Mouse (Mus musculus) frontal cortex, postnatal 25 days (tissue): ENCODE measurements around the gene Nmt2.

Experiments used
- DNase-seq, 2 experiments: peaks; one replicate each; pipeline ENCODE4 v3.0.0; 2022; ENCODE audit warnings: low spot score in 2 of 2

The Nmt2 gene

DNA sequence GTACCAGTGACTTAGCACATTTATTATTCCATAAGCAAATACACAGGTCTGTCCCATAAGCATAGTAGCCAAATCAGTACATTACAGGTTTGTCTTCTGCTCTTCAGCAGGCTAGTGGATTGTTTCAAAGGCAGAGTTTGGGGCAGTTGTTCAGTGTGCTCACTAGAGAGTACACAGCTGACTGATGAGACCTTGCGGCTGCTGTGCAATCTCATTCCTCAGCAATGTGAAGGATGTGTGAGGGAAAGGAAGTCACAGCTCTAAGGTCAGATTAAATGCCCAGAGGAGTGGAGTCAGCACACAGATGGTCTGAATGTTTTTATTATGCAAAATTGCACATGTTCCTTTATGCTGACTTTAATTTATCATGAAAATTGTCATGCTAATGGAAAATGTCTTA is 42.5 kb downstream of the Nmt2 start:
- DNase-seq: no peak

DNA sequence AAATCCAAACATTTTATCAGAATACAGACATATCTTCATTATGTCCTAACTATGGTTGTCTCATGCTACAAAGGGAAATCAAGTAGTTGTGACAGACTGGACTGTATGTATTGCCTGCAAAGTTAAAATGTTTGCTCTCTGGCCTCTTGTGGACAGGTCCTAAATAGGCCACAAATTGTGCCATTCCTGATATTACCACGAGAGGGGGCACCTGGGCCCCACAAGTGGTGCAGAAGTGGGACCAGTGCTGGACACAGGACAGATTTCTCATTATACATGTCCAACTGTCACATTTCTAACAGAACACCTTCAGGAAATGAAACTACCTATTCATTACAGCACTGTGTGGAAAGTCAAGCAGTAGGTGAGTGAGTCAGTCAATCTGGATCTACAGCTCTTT is 43.3 kb downstream of the Nmt2 start:
- no peak for DNase-seq

DNA sequence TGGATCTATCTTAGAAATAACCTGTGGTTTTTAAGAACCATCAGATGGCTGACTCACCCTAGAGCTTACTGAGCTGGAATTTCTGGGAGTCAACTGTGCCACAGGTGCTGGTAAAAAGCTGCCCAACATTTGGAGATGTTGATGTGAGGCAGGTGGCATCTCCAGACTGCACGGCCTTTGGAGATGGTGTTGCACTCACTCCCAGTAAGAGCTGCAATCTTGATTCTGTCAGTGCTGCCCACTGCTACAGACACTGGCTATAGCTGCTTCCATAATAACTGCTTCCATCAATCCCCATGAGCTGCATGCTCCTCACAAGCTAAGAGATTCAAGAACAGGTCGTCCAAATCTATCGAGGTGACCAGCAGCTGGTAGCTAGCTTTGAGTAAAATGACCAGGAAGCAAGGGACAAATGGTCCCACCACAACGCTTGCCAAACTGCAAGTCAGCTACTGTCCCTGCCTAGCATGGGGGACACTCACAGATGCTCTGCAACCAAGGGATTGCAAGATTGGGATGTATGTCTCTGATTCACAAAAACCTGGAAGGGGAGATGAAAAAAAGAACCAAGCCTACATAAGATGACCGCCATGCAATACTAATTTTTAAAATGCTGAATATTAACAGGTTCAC is 47.2 kb downstream of the Nmt2 start:
- no peak for DNase-seq

DNA sequence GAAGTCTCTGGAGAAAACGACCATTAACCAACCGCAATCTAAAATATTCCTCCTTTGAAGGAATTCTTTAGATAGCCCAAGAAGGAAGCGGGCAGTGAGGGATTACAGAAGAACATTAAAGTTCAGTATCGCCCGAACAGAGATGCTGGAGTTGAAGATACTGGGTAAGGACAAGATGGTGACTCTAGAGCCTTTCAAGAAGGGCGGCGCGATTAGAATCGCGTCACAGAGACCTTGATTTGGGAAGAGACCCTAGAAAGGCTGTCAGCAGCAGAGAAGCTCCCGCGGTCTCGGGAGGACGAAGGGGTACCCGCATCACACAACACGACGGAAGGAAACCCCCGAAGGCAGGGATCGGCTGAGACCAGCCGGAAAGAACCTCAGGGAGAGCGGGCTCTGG is 48.0 kb downstream of the Nmt2 start:
- no peak for DNase-seq

DNA sequence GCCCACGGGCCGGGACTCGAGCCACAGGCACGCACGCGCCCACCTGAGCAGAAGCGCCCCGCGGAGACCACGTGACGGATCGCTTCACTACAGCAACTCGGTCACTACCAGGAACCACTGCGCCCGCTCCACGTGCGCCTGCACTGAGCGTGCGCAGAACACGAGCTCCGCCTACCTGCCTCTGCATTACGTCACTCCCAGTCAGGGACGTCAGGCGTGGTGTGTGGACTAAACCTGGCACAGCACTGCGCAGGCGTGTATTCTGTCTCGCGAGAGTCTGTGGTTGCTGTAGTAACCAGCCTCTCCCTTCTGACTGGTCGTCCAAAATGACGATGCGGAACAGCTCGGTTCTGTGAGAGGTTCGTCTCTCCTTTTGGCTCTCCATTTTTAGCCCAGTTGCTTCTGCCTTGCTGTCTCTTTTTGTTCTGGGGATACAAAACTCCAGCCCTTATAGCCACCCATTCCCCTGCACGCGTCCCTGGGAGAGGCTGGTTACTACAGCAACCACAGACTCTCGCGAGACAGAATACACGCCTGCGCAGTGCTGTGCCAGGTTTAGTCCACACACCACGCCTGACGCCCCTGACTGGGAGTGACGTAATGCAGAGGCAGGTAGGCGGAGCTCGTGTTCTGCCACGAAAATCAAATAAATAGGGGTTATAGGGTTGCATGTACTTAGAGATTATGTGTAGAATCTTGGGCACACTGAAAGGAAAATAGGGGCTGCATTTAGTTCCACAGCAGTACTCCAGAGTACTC is 48.7 kb downstream of the Nmt2 start, which contains the start of gene Rpp38:
Gene Rpp38 (minus strand): TSS at position 160 of the 759 bp plus-strand sequence.
- DNase-seq: peak; percentile 95 to 98

DNA sequence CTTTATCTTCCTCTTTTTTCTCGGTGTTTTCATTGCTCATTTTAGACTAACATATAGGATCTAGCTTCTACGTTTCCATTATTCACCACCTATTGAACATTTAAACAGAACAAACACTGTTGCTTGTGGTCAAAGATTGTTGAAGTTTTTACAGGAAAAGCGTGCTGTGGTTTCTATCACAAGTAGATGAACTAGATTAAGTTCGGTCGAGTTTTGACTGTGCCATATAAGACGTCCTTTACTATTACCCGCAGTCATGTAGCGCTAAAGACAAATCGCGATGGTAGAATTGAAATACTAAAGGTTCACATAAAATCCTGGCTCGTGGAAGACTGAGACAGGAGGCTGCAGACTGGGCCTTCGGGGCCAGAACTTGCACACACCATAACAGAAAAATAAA is 49.7 kb downstream of the Nmt2 start:
- no peak for DNase-seq

DNA sequence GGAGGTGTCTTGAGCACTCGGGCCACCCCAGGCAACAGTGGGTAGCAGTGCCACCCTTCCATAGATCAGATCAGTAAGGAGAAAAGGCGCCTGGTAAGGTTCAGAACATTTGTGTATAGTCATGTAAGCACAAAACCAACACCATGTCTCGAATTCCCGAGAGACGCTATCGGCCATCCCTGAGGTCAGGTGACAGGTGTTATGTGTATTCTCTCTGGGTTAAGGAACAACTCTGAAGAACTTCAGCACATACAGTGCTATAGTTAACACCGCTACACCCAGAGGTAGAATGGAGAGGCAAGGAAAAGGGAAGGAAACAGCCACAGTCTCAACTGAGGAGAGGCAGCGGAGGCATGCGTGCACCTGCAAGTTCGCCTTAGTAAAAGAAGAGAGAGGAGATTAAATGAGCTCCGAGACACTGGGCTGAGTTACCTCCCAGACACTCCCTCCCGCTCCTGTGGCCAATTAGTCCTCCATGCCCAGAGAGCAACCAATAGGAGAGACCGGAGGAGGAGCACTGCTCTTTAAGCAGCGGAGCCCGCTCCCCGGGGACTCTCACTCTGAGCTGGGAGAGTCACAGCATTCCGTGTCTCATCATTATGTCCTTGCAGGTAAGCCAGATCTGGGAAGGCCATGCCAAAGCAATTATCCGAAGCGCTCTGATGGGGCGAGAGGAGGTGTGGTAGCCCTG is 51.7 kb downstream of the Nmt2 start, which contains the start of gene Acbd7:
Gene Acbd7 (plus strand): TSS at position 558 of the 691 bp plus-strand sequence.
- DNase-seq: peak; percentile 35 to 47

DNA sequence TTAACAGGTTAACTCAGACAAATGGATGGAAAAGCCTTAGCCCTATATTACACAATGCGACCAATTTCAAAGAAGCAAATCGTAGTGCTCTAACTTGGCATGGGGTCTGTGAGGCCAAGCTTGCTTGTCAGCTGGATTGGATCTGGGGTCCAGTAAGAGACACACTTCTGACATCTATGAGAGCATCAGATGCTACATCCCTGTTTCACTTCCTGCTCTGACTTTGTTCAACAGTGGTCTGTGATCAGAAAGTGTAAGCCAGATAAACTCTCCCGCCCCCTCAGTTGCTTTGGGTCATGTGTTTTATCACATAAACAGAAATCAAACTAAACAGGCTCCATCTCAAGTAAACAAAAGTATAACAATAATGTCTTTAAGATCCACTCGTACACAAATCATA is 64.4 kb downstream of the Nmt2 start:
- DNase-seq: no peak

DNA sequence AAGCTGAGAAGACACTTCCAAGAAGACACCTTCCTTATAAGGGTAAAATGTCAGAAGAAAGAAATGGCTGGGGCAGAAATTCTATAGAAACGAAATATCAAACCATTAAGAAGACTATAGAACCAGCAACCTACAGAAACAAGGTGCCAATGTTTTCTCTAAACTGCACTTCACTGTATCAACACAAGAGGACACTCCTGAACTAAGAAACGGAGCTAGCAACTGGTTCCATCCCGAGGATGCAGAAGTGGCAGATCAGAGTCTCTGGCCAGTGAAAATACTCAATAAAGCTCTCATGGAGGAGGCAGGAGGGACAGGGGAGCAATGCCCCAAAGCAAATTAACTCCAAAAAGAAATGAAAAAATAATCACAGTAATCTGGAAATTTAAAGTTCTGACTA is 64.9 kb downstream of the Nmt2 start:
- no peak for DNase-seq

DNA sequence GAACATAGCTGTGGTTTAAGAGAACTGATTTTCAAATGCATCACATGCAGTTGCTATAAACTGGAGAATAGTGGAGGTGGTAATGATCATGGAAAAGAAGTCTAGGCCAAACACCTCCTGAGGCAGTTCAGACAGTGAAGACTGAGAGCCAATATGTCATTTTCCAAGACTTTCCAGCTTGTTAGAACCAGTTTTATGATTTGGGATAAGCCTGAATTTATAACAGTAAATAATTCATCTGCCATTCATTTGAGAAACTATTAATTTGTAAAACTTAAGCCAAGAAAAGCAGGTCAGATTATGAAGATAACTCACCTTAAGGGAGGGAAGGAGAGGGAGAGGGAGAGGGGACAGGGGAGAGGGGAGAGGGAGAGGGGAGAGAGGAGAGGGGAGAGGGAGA is 69.1 kb downstream of the Nmt2 start:
- no peak for DNase-seq

DNA sequence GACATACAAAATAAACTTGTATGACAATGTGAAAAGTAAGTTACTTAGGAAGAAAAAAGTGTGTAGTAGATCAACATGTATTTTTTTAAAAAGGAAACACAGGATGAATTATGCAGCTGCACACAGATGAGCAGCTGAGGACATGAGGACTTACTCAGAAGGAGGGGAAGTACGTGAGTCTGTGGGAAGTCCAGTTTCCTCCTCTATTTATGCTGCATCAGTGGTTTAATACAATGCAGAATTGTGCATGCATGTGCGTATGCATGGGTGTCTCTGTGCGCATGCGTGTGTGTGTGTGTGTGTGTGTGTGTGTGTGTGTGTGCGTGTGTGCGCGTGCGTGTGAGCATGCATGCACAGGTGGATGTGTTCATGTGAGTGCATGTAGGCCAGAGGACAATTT is 71.8 kb downstream of the Nmt2 start:
- DNase-seq: no peak

DNA sequence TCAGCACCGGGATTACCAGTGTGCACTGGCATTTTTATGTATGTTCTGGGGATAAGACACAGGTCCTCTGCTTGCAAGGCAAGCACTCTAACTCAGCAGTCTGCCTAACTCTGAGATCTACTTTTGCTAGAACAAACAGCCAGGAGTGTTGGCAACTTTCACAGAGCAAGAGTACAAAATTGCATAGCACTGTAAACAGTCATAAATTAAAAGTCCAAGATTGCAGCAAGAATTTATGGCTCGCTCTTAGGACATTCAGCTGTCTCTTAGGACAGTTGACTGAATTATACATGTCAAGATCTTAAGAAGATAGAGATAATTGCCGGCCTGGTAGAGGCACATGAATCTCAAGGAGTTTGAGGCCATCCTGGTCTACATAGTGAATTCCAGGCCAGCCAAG is 72.3 kb downstream of the Nmt2 start:
- no peak for DNase-seq

DNA sequence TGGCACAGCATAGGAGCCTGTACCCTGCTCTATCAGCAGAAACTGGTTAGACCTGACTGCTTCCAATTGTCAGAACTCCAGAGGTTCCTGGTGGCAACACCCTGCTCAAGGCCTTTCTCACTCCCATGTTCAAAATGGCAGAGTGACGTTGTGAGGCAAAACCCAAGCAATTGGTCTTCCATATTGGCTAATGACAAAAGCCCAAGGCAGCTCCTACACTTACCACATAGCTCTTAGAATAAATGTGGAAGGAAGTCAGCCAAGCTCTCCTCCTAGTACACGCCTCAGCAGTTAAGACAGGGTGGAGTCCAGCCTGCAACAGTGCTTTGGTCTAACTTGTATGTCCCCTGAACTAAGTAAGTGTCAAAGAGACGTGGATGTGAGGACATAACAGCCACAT is 73.9 kb downstream of the Nmt2 start:
- DNase-seq: no peak

DNA sequence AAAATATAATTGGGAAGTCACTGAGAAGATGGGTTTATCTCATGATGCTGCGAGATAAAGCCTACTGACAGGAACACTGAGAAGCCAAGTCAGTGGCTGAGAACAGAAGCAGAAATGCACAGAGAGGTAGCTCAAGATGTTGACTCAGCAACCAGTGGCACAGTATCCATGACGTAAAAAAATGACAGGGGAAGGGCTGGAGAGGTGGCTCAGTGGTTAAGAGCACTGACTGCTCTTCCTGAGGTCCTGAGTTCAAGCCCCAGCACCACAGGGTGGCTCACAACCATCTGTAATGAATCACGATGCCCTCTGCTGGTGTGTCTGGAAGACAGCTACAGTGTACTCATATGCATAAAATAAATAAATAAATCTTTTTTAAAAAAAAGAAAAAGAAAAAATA is 77.1 kb downstream of the Nmt2 start:
- no peak for DNase-seq

DNA sequence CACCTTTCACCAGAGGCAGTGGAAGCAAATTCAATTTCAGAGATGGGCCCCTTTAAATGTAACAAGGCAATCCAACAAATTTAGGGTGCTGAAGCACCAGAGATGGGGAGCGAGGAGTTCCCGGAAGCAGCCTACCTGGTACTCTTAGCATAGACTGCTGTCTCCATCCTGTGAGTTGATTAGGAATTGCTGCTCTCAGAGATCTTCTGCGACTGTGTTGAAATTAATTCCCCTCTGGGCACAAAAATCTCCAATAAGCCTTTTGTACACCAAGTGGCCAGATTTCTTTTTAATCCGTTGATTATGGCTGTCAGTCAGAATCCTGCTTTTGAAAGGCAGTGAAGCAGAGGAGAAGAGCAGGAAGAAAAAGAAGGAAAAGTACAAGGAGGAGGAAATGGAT is 81.1 kb downstream of the Nmt2 start:
- no peak for DNase-seq
